In the genomic region with DNA sequence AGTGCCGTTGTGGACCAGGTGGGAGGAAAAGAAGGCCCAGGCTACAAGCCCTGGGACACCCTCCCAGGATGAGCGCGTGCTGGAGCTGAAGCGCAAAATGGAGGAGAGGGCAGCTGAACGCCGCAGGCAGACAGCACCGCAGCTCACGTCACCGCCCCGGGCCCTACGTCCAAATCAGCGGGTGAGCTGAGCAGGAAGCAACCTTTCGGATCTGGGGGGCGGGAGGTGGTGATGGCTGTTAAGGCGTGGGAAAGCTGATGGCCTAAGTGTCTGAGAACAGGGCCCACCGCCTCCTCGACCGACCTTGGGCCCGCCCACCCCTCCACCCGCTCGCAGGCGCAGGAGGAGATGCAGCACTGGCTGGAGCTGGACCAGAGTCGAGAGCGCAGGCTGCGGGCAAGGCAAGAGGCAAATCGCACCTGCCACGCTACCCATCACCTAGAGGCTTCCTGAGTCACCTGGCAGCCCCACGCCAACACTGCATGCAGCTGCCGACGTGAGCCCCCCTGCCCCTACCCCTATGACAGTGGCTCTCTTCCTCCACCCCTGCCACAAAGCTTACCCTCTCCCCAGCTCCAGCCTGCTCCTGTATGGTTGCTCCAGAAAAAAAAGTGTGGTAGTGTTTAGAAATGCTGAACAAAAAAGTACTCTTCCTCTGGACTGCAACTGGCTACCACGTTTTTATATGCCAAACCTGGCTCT, we compare ENCODE assay signal across 8 mouse cellular contexts. TPM values are rescaled to one million over a fixed set of nuclear protein-coding genes. Genes with fewer than 3 reads are reported as not detected.
DNase-seq lines count a peak whose midpoint lies in the region; ATAC-seq and TF ChIP-seq lines count a peak whose summit lies in the region.

No protein-coding gene starts in this region.

- ATAC-seq in cerebellum, adult (ENCODE audit: insufficient number of reproducible peaks, low FRiP score, low TSS enrichment), result no peak
- ATAC-seq in embryonic facial prominence, embryonic 14.5 days (ENCODE audit: low read depth), result peak; percentile 74
- ATAC-seq in hindbrain, embryonic 12.5 days (ENCODE audit: low FRiP score), result peak; percentile 73
- ATAC-seq in midbrain, postnatal 0 days (ENCODE audit: low FRiP score), result peak; percentile 66

- peak overlapping the region; percentile 61 for H3K9ac ChIP-seq in embryonic facial prominence, embryonic 14.5 days (ENCODE audit: low read depth, low read length)
- peak overlapping the region; percentile 62 for H3K9ac ChIP-seq in hindbrain, embryonic 12.5 days
- H3K9ac ChIP-seq in liver, adult 2 months (ENCODE audit: low read depth, low read length), result no peak overlapping the region
- peak overlapping the region; percentile 9; the same call in 1 of the 2 replicates for H3K9ac ChIP-seq in midbrain, postnatal 0 days (replicated peaks; ENCODE audit: low read length, poor library complexity, severe bottlenecking)

- TF ChIP-seq CTCF in liver, adult 2 months (IDR thresholded peaks at IDR 0.05; ENCODE audit: low read depth, low read length), result no peak
- TF ChIP-seq CTCF in midbrain, postnatal 0 days (IDR thresholded peaks at IDR 0.05), result no peak

- peak overlapping the region; percentile 52 for H3K4me2 ChIP-seq in embryonic facial prominence, embryonic 14.5 days (ENCODE audit: low read depth, low read length)
- peak overlapping the region; percentile 55 for H3K4me2 ChIP-seq in hindbrain, embryonic 12.5 days (replicated peaks)
- H3K4me2 ChIP-seq in midbrain, postnatal 0 days (ENCODE audit: low read depth, low read length, poor library complexity, severe bottlenecking), result peak overlapping the region; percentile 39

- no peaks in the 10 kb centered on the region for H3K36me3 ChIP-seq in embryonic facial prominence, embryonic 14.5 days (ENCODE audit: control insufficient read depth, insufficient read depth, low read length)
- no peaks in the 10 kb centered on the region for H3K36me3 ChIP-seq in hindbrain, embryonic 12.5 days
- no peaks in the 10 kb centered on the region for H3K36me3 ChIP-seq in liver, adult 2 months (ENCODE audit: control insufficient read depth, insufficient read depth, low read length)
- H3K36me3 ChIP-seq in midbrain, postnatal 0 days (ENCODE audit: insufficient read depth, low read length), result no peaks in the 10 kb centered on the region

- H3K9me3 ChIP-seq in embryonic facial prominence, embryonic 14.5 days (ENCODE audit: control insufficient read depth, low read length), result peaks cover 3% of the 10 kb centered on the region; the same call in 1 of the 2 replicates
- no peaks in the 10 kb centered on the region for H3K9me3 ChIP-seq in hindbrain, embryonic 12.5 days (replicated peaks)
- no peaks in the 10 kb centered on the region for H3K9me3 ChIP-seq in midbrain, postnatal 0 days (ENCODE audit: low read length)

- no peaks in the 10 kb centered on the region for H3K27me3 ChIP-seq in embryonic facial prominence, embryonic 14.5 days (replicated peaks; ENCODE audit: control insufficient read depth, insufficient read depth, low read length)
- 0 out of 2 replicates have a peak, but pooled peaks cover 3% of the 10 kb centered on the region for H3K27me3 ChIP-seq in hindbrain, embryonic 12.5 days
- peaks cover 3% of the 10 kb centered on the region; the same call in 1 of the 2 replicates for H3K27me3 ChIP-seq in liver, adult 2 months (ENCODE audit: control insufficient read depth, insufficient read depth, low read length)
- no peaks in the 10 kb centered on the region for H3K27me3 ChIP-seq in midbrain, postnatal 0 days (ENCODE audit: insufficient read depth, low read length)

- H3K4me3 ChIP-seq in embryonic facial prominence, embryonic 14.5 days (ENCODE audit: low read depth, low read length), result peak overlapping the region; percentile 25
- H3K4me3 ChIP-seq in hindbrain, embryonic 12.5 days, result peak overlapping the region; percentile 34
- peak overlapping the region; percentile 1; the same call in 1 of the 2 replicates for H3K4me3 ChIP-seq in liver, adult 2 months (ENCODE audit: insufficient read depth, low read depth, low read length)
- H3K4me3 ChIP-seq in midbrain, postnatal 0 days (ENCODE audit: low read depth, low read length), result peak overlapping the region; percentile 10; the same call in 1 of the 2 replicates

- no peaks in the 10 kb centered on the region for H3K79me2 ChIP-seq in liver, adult 2 months (ENCODE audit: control insufficient read depth, insufficient read depth, low read length)

- peak overlapping the region; percentile 28; the same call in 1 of the 2 replicates for H3K27ac ChIP-seq in embryonic facial prominence, embryonic 14.5 days (replicated peaks; ENCODE audit: low read depth, low read length)
- H3K27ac ChIP-seq in hindbrain, embryonic 12.5 days, result no peak overlapping the region
- no peak overlapping the region for H3K27ac ChIP-seq in liver, adult 2 months (replicated peaks; ENCODE audit: insufficient read depth, low read depth, low read length)
- H3K27ac ChIP-seq in midbrain, postnatal 0 days (ENCODE audit: low read depth, low read length), result 0 out of 2 replicates have a peak overlapping the region, but pooled peaks have one; percentile 7

- WGBS in embryonic facial prominence, embryonic 14.5 days, result 9% methylated on average over 24 of the region's 31 CpGs
- 10% methylated on average over 31 of the region's 31 CpGs for WGBS in hindbrain, embryonic 12.5 days
- 36% methylated on average over 31 of the region's 31 CpGs for WGBS in liver, adult 2 months
- 16% methylated on average over 31 of the region's 31 CpGs for WGBS in midbrain, postnatal 0 days

- peaks cover 9% of the 10 kb centered on the region for H3K4me1 ChIP-seq in embryonic facial prominence, embryonic 14.5 days (ENCODE audit: control insufficient read depth, insufficient read depth, low read length)
- peaks cover 7% of the 10 kb centered on the region for H3K4me1 ChIP-seq in hindbrain, embryonic 12.5 days
- no peaks in the 10 kb centered on the region for H3K4me1 ChIP-seq in liver, adult 2 months (ENCODE audit: control insufficient read depth, insufficient read depth, low read length)
- H3K4me1 ChIP-seq in midbrain, postnatal 0 days (ENCODE audit: insufficient read depth, low read length), result peaks cover 9% of the 10 kb centered on the region

- peak; percentile 36 for DNase-seq in cerebellum, adult 11 months
- peak; percentile 27 for DNase-seq in adrenal gland, postnatal 10 days
- peak; percentile 24 for DNase-seq in embryonic facial prominence, embryonic 14.5 days (ENCODE audit: low spot score)
- DNase-seq in liver, adult 2 months (ENCODE audit: extremely low read depth, low read depth, low spot score), result no peak
- peak; percentile 23 for DNase-seq in midbrain, postnatal 0 days (ENCODE audit: low spot score)
- DNase-seq in testis, postnatal 10 days (ENCODE audit: low spot score), result peak; percentile 68

- no peak for TF ChIP-seq POLR2A in liver, adult 2 months (IDR thresholded peaks at IDR 0.05; ENCODE audit: extremely low read depth, insufficient read depth, low read length)

RNA-seq across cellular contexts. Expression of a gene that starts 9.1 kb away (rescaled TPM):
- 100 to 1,000 TPM; 102 to 109 TPM for total RNA-seq in adrenal gland, postnatal 10 days (2021)
- polyA plus RNA-seq in embryonic facial prominence, embryonic 14.5 days (2014; fragmentation: Nextera tagmentation; extraction: Ambion mirVana), result 147 and 162 TPM in 2 replicates
- polyA plus RNA-seq in hindbrain, embryonic 12.5 days (2016; fragmentation: Nextera tagmentation; extraction: Ambion mirVana), result 158 and 159 TPM in 2 replicates
- total RNA-seq in liver, adult 2 months (2014; rRNA removed), result 76.7 and 78.3 TPM in 2 replicates
- polyA plus RNA-seq in liver, adult 2 months (2012; rRNA removed), result 46.2 and 50.6 TPM in 2 replicates
- total RNA-seq in midbrain, postnatal 0 days (2014; rRNA removed), result 95.2 and 129 TPM in 2 replicates
- polyA plus RNA-seq in midbrain, postnatal 0 days (2015; fragmentation: Nextera tagmentation; extraction: Ambion mirVana), result 124 TPM in 2 replicates

RNA-seq across cellular contexts. Expression of a gene that starts 38.6 kb away (rescaled TPM):
- total RNA-seq in adrenal gland, postnatal 10 days (2021), result not detected
- polyA plus RNA-seq in embryonic facial prominence, embryonic 14.5 days (2014; fragmentation: Nextera tagmentation; extraction: Ambion mirVana), result 0.18 and 0.21 TPM in 2 replicates
- polyA plus RNA-seq in hindbrain, embryonic 12.5 days (2016; fragmentation: Nextera tagmentation; extraction: Ambion mirVana), result 0.09 and 0.25 TPM in 2 replicates
- not detected in 2 replicates for total RNA-seq in liver, adult 2 months (2014; rRNA removed)
- polyA plus RNA-seq in liver, adult 2 months (2012; rRNA removed), result not detected in 2 replicates
- 0.24 and 2.1 TPM in 2 replicates for total RNA-seq in midbrain, postnatal 0 days (2014; rRNA removed)
- polyA plus RNA-seq in midbrain, postnatal 0 days (2015; fragmentation: Nextera tagmentation; extraction: Ambion mirVana), result 0.12 and 0.37 TPM in 2 replicates

RNA-seq across cellular contexts. Expression of a gene that starts 38.8 kb away (rescaled TPM):
- total RNA-seq in adrenal gland, postnatal 10 days (2021), result 1 to 10 TPM; 1.2 to 1.8 TPM
- 1.2 and 1.7 TPM in 2 replicates for polyA plus RNA-seq in embryonic facial prominence, embryonic 14.5 days (2014; fragmentation: Nextera tagmentation; extraction: Ambion mirVana)
- polyA plus RNA-seq in hindbrain, embryonic 12.5 days (2016; fragmentation: Nextera tagmentation; extraction: Ambion mirVana), result 2.9 and 4.1 TPM in 2 replicates
- 0.07 TPM in 1 of 2 replicates, not detected in the other for total RNA-seq in liver, adult 2 months (2014; rRNA removed)
- 0.15 TPM in 1 of 2 replicates, not detected in the other for polyA plus RNA-seq in liver, adult 2 months (2012; rRNA removed)
- 6.1 and 10.0 TPM in 2 replicates for total RNA-seq in midbrain, postnatal 0 days (2014; rRNA removed)
- polyA plus RNA-seq in midbrain, postnatal 0 days (2015; fragmentation: Nextera tagmentation; extraction: Ambion mirVana), result 2.9 and 3.0 TPM in 2 replicates

RNA-seq across cellular contexts. Expression of a gene that starts 42.7 kb away (rescaled TPM):
- total RNA-seq in adrenal gland, postnatal 10 days (2021), result 10 to 100 TPM; 26.7 to 34.3 TPM
- 15.2 and 15.7 TPM in 2 replicates for polyA plus RNA-seq in embryonic facial prominence, embryonic 14.5 days (2014; fragmentation: Nextera tagmentation; extraction: Ambion mirVana)
- 16.0 and 17.8 TPM in 2 replicates for polyA plus RNA-seq in hindbrain, embryonic 12.5 days (2016; fragmentation: Nextera tagmentation; extraction: Ambion mirVana)
- total RNA-seq in liver, adult 2 months (2014; rRNA removed), result 10.2 and 12.6 TPM in 2 replicates
- 16.4 and 22.6 TPM in 2 replicates for polyA plus RNA-seq in liver, adult 2 months (2012; rRNA removed)
- 53.3 and 54.5 TPM in 2 replicates for total RNA-seq in midbrain, postnatal 0 days (2014; rRNA removed)
- 9.6 and 12.4 TPM in 2 replicates for polyA plus RNA-seq in midbrain, postnatal 0 days (2015; fragmentation: Nextera tagmentation; extraction: Ambion mirVana)

Comparison
In these comparisons a context has a peak if more than half of its experiments do, and no peak if none do; other contexts are left out.
1. H3K27ac ChIP-seq: peak in embryonic facial prominence, embryonic 14.5 days (single experiment) and midbrain, postnatal 0 days (single experiment); none in hindbrain, embryonic 12.5 days (single experiment) and liver, adult 2 months (single experiment).
2. Peak in every context shown above with its lines, with median percentiles within 50 percentile points of each other: H3K4me2 ChIP-seq and H3K4me3 ChIP-seq.